Mouse (Mus musculus) spleen, adult 10 weeks (tissue): Measurements from ENCODE around the gene Cfap43. TPM values are rescaled to one million over a fixed set of nuclear protein-coding genes. Genes with fewer than 3 reads are reported as not detected.

ENCODE experiments used
- polyA plus RNA-seq: library from polyadenylated mRNA; stranded (reverse); fragments of 350-450 nt; fragmentation: Illumina TruSeq; extraction: RNeasy Lipid Tissue Mini Kit (QIAGEN cat#74804); gene quantifications from one replicate; pipeline ENCODE4 v1.2.3, GENCODE M21; 2015; ENCODE audit warnings: low replicate concordance; ENCODE audit not compliant: insufficient read depth

Gene Cfap43
- polyA plus RNA-seq = 0.51 TPM

GRCm38 (mm10) chr19:47919126-47919965 lies at the start of gene Cfap43, which contains the start of gene Itprip:
Cfap43 (minus strand) TSS chr19:47919287.
Itprip (minus strand) TSS chr19:47919299.

GRCm38 (mm10) chr19:47937443-47938406 lies 18.6 kb upstream of the Cfap43 start, which contains the start of gene Cfap58:
Cfap58 (plus strand) TSS chr19:47937675.

GRCm38 (mm10) chr19:47865353-47865947 lies 53.6 kb downstream of the Cfap43 start, which contains the start of gene Gsto2:
Gsto2 (plus strand) TSS chr19:47865534.

GRCm38 (mm10) chr19:47854796-47855783 lies 64.0 kb downstream of the Cfap43 start, which contains the start of gene Gsto1:
Gsto1 (plus strand) TSS chr19:47854970.

GRCm38 (mm10) chr19:47731071-47731881 lies 187.8 kb downstream of the Cfap43 start, which contains the start of gene Sfr1:
Sfr1 (plus strand) TSS chr19:47731682.

GRCm38 (mm10) chr19:47691994-47692393 lies 227.1 kb downstream of the Cfap43 start, which contains the start of gene Col17a1:
Col17a1 (minus strand) TSS chr19:47692094.

Other genes with a start within 250 kb of the Cfap43 start
- 0.55 TPM for gene Col17a1, start 227.2 kb downstream of the Cfap43 start, polyA plus RNA-seq
- gene Sfr1, start 187.6 kb downstream of the Cfap43 start, polyA plus RNA-seq = 92.3 TPM
- 64.2 TPM for gene Gsto1, start 64.3 kb downstream of the Cfap43 start, polyA plus RNA-seq
- 0.51 TPM for gene Gsto2, start 53.8 kb downstream of the Cfap43 start, polyA plus RNA-seq
- gene Itprip, start within 50 bp of the Cfap43 start, polyA plus RNA-seq = 16.2 TPM
- not detected for gene Cfap58, start 18.4 kb upstream of the Cfap43 start, polyA plus RNA-seq